Mouse (Mus musculus): ENCODE measurements around the gene Fbh1.
"Not testable (repeated sequence)": the region's sequence is repeated elsewhere in the genome, so short reads cannot be mapped to it uniquely, and the experiment has no call there.

The Fbh1 gene

DNA sequence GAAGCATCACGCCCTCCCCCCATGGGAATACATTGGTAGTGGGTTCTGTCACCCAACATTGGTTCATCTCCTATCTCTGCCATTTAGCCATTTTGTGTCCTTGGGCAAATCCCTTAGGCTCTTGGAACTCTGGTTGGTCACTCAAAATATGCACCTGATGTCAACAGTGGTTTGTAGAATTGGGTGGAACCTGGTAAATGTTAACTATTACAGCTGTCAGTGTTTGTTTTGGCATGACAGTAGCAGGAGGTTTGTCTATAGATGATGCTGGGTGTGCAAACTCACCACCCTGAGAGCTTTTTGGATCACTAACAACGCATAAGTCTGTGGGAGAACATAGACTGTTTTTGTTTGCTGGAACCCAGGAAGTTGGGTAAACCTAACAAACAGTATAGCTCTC, 58.8 kb downstream of the Fbh1 start:
- no peak for DNase-seq (ENCODE audit: low read depth, low spot score)

DNA sequence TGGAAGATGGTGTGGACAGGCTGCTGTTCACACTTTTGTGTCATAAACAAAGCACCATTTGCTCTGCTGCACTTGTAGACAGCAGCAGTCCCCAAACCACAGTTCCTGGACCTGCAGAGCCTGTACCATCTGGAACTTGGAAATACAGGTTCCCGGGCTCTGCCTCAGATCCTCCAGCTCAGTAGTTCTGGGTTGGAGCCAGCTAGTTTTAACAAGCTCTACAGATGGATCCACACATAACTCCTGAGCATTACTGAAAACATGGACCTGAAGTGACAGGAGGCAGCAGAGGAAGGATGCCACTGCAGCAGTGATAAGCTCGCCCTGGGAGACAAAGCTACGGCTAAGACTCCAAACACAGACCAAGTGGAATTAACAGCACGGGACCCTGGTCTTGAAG, 62.8 kb downstream of the Fbh1 start:
- DNase-seq (ENCODE audit: low read depth, low spot score), result no peak

- DNase-seq (ENCODE audit: low read depth, low spot score), result no peak
Measured at GRCm38 (mm10) chr2:11713021-11713420, 64.4 kb downstream of the Fbh1 start.

DNA sequence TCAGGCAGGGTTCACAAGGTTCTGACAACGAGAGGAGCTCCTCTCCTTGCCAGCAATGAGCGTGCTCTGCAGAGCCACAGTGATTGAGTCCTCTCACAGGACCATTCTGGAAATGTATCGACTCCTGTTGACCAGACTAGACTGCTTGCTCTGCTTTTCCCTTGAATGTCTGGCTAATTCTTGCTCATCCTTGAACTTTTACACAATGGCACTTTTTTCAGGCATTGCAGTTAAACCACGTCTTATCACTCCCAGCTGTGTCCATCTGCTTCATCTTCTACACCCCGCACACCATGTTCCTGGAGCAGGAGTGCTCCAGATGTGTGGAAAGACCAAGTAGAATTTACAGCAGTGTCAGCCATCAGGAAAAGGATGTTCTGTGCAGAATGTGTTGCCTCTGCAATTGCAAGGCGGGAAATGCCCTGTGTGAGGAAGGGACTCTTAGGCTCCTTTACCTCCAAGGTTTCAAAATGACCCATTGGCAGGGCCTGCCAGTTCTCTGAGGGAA, 64.8 kb downstream of the Fbh1 start:
- no peak for DNase-seq (ENCODE audit: low read depth, low spot score)

GRCm38 (mm10) chr2:11710101-11710500, 67.3 kb downstream of the Fbh1 start:
- not testable (repeated sequence) for DNase-seq (ENCODE audit: low read depth, low spot score)

GRCm38 (mm10) chr2:11708538-11708937, 68.8 kb downstream of the Fbh1 start:
- no peak for DNase-seq (ENCODE audit: low read depth, low spot score)

DNA sequence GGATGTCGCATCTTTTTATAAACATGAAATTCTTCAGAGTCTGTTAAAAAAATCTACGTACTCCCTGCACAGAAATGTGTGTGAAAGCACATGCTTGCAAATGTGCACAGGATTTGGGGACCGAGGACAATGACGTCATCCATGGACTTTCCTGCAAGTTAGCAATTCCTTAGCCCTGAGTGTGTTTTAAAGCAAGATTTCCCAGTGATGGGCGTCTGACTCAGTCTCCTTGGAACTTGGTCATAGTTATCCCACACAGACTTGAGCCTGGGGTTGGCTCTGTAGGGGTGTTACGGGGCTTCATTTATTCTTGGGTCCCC, 70.7 kb downstream of the Fbh1 start:
- no peak for DNase-seq (ENCODE audit: low read depth, low spot score)

DNA sequence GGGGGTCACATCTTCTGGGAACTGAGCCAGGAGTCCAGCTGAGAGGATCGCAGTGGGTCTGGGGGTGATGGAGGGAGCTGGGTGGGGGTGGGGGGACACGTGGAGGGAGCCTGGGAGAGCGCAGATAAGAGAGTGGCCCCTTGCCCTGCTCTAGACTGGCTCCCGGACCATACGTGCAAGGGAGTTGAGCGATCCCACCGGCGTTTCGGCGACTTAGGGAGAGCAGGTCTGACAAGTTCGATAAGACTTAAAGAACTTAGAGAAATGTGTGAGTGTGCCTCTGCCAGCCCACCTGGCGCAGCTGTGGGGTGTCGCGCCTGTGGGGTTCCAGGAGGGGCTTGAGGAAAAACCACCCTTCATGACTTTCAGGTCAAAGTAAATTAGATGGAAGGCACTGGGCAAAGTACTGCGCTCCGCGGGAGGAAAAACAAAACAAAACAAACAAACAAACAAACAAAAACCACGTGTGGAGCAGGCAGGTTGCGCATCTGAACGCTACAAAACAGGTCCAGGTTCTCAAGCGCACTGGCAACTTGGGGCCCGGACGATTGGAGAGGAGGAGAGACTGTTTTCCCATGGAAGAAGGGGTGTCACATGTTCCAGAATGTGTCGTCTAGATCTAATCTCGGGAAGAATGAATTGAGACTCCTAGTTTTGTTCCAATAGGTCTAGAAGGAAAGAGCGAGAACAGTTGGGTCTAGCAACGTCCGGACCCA, 71.2 kb downstream of the Fbh1 start:
- DNase-seq (ENCODE audit: low read depth, low spot score), result peak; percentile 19

GRCm38 (mm10) chr2:11705201-11706025, 72.0 kb downstream of the Fbh1 start, which contains the start of gene Il15ra:
TSS of gene Il15ra (plus strand) at chr2:11705290.
- DNase-seq (ENCODE audit: low read depth, low spot score), result peak; percentile 37

- DNase-seq (ENCODE audit: low read depth, low spot score), result peak; percentile 48
Measured at GRCm38 (mm10) chr2:11699905-11700304, 77.5 kb downstream of the Fbh1 start.

GRCm38 (mm10) chr2:11698994-11699393, 78.4 kb downstream of the Fbh1 start:
- DNase-seq (ENCODE audit: low read depth, low spot score), result no peak

GRCm38 (mm10) chr2:11695867-11696266, 81.5 kb downstream of the Fbh1 start:
- DNase-seq (ENCODE audit: low read depth, low spot score), result no peak

GRCm38 (mm10) chr2:11694104-11694503, 83.3 kb downstream of the Fbh1 start:
- no peak for DNase-seq (ENCODE audit: low read depth, low spot score)

DNA sequence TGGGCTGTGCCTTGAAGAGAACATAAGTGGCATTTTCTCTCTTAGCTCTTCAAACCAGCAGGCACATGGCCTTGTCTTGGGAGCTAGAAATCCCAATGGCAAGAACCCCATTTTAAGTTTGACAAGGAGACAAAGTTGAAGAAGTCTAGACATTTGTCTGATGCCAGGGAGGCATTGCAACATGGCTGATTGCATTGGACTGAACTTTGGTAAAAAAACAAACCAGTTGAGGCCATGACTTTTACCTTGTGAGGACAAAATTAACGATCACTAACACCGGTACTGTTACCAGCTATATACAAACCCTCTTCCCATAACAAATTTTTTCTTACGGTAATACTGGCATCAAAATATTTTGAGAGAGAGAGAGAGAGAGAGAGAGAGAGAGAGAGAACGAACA, 84.0 kb downstream of the Fbh1 start:
- DNase-seq (ENCODE audit: low read depth, low spot score), result no peak
